Mouse (Mus musculus) lung, embryonic 15.5 days (tissue): ENCODE data around the gene Peli3. TPM values are rescaled to one million over a fixed set of nuclear protein-coding genes. Genes with fewer than 3 reads are reported as not detected.

Experiments
- ATAC-seq: fragments of 200-750 bp; cut with Nextera tagmentation; 2 replicates; pipeline ENCODE4 v1.8.0; 2017; ENCODE audit warnings: moderate number of reproducible peaks, borderline replicate concordance; ENCODE audit not compliant: low FRiP score, low TSS enrichment; ENCODE audit errors: extremely low read depth
- H3K27ac ChIP-seq: fragments of 300-500 bp; sonication (generic); 2 replicates; pipeline ENCODE4 v1.5.1; 2015; ENCODE audit warnings: moderate library complexity, mild to moderate bottlenecking, inconsistent platforms
- H3K27me3 ChIP-seq: fragments of 300-500 bp; sonication (generic); 2 replicates; pipeline ENCODE4 v1.6.1; 2015; ENCODE audit warnings: inconsistent platforms
- H3K36me3 ChIP-seq: fragments of 300-500 bp; sonication (generic); 2 replicates; pipeline ENCODE4 v1.6.1; 2015; ENCODE audit warnings: inconsistent platforms
- H3K4me1 ChIP-seq: fragments of 300-500 bp; sonication (generic); 2 replicates; pipeline ENCODE4 v1.6.1; 2015; ENCODE audit warnings: inconsistent platforms
- H3K4me2 ChIP-seq: fragments of 300-500 bp; sonication (generic); 2 replicates; pipeline ENCODE4 v1.6.1; 2015; ENCODE audit warnings: inconsistent platforms, mild to moderate bottlenecking, moderate library complexity
- H3K4me3 ChIP-seq: fragments of 300-500 bp; sonication (generic); 2 replicates; pipeline ENCODE4 v1.5.1; 2015; ENCODE audit warnings: mild to moderate bottlenecking, inconsistent platforms
- H3K9ac ChIP-seq: fragments of 300-500 bp; sonication (generic); 2 replicates; pipeline ENCODE4 v1.6.1; 2015; ENCODE audit warnings: inconsistent platforms
- H3K9me3 ChIP-seq: fragments of 300-500 bp; sonication (generic); 2 replicates; pipeline ENCODE4 v1.6.1; 2016; ENCODE audit warnings: inconsistent platforms
- WGBS: fragments of 180-500 bp; shearing (Covaris S2); methylation state at CpG from one replicate; pipeline ENCODE4 v1.1.7; 2015; 5-methylcytosine and 5-hydroxymethylcytosine counted together
- polyA plus RNA-seq: library from polyadenylated mRNA; unstranded; fragments of >200 nt; fragmentation: Nextera tagmentation; extraction: Ambion mirVana; gene quantifications from 2 replicates; pipeline ENCODE4 v1.2.1, GENCODE M21; 2015

The Peli3 gene
- polyA plus RNA-seq, 1 experiment from 2014 or later: 2.0 TPM

DNA sequence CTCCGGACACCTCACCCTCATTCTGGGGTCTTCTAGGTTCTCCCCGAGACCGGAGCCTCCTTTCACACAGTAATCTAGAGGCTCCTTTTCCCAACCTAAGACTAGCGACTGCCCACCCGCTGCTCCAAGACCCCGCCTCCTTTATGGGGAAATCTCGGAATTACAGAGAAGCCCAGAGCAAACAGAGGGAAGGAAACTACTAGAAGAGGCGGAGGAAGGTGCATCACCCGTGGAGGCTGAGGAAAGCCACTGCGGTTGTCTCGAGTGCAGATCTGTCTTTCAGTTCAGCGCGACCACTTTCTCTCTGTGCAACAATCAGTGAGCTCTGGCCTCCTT lies 294 bp upstream of the Peli3 start:
- Histone ChIP-seq H3K9ac (peak overlapping the region; percentile 58; the same call in 1 of the 2 replicates), H3K4me3 (peak overlapping the region; percentile 78), H3K27me3 (peaks cover 12% of the 10 kb centered on the region; the same call in 1 of the 2 replicates), H3K36me3 (no peaks in the 10 kb centered on the region), H3K9me3 (no peaks in the 10 kb centered on the region), H3K4me2 (peak overlapping the region; percentile 99), H3K4me1 (peaks cover 9% of the 10 kb centered on the region), H3K27ac (no peak overlapping the region)
- peak; percentile 28; the same call in 1 of the 2 replicates for ATAC-seq
- WGBS: 5% methylated on average over 13 of the region's 13 CpGs

DNA sequence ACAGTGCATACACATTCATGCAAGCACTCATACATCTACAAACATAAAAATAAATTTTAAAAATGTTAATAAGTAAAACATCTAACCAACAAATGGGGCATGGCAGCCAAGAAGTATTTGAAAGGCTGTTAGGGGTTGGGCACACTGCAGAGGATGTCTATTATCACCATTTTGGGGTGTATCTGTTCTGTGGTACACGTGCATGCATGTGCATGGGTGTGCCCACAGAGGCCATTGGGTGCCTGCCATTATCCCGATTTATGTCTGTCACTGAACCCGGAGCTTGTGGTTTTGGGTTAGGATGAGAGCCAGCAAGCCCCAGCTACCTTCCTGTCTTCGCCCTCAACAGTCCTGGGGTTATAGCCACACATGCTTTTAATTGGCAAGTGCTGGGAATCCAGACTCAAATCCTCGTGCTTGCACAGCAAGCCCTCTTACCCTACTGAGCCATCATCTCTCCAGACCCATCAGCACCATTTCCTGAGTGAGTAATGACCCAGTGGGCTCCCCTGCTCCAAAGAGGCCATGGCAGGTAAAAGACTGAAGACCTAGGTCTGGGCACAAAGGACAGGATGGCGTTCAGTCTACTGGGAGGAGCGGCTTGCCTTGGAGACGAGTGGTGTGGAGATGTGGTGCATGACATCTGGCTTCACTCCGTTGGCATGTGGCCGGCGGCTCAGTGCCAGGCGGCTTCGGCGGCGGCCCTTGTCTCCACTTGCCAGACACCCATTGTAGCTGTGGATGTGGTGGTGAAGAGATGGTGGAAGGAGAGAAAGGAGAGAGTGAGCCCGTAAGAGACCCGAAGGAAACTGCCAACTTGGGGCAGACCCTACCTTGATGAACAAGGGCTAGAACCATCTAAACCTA lies 5.2 kb downstream of the Peli3 start:
- no peak overlapping the region for H3K4me3 ChIP-seq
- H3K27me3 ChIP-seq: peaks cover 11% of the 10 kb centered on the region; the same call in 1 of the 2 replicates
- no peak overlapping the region for H3K4me2 ChIP-seq
- H3K4me1 ChIP-seq: peaks cover 5% of the 10 kb centered on the region
- H3K36me3 ChIP-seq: no peaks in the 10 kb centered on the region
- H3K27ac ChIP-seq: no peak overlapping the region
- H3K9ac ChIP-seq: no peak overlapping the region
- ATAC-seq: no peak
- WGBS: 78% methylated on average over 17 of the region's 17 CpGs
- no peaks in the 10 kb centered on the region for H3K9me3 ChIP-seq

GRCm38 (mm10) chr19:4936896-4937295 lies 6.0 kb downstream of the Peli3 start:
- WGBS: 67% methylated on average over 2 of the region's 2 CpGs
- Histone ChIP-seq H3K9ac (no peak overlapping the region), H3K27me3 (peaks cover 8% of the 10 kb centered on the region; the same call in 1 of the 2 replicates), H3K4me3 (no peak overlapping the region), H3K27ac (no peak overlapping the region), H3K36me3 (no peaks in the 10 kb centered on the region), H3K9me3 (no peaks in the 10 kb centered on the region), H3K4me2 (no peak overlapping the region), H3K4me1 (no peaks in the 10 kb centered on the region)
- ATAC-seq: no peak

GRCm38 (mm10) chr19:4928781-4929180 lies 14.1 kb downstream of the Peli3 start:
- Histone ChIP-seq H3K27ac (peak overlapping the region; percentile 74), H3K4me3 (peak overlapping the region; percentile 76), H3K36me3 (no peaks in the 10 kb centered on the region; the same call in 1 of the 2 replicates), H3K9me3 (no peaks in the 10 kb centered on the region), H3K9ac (peak overlapping the region; percentile 63), H3K27me3 (no peaks in the 10 kb centered on the region), H3K4me1 (peaks cover 15% of the 10 kb centered on the region), H3K4me2 (peak overlapping the region; percentile 74)
- ATAC-seq: 0 out of 2 replicates have a peak, but pooled peaks have one; percentile 1
- 60% methylated on average over 5 of the region's 5 CpGs for WGBS

DNA sequence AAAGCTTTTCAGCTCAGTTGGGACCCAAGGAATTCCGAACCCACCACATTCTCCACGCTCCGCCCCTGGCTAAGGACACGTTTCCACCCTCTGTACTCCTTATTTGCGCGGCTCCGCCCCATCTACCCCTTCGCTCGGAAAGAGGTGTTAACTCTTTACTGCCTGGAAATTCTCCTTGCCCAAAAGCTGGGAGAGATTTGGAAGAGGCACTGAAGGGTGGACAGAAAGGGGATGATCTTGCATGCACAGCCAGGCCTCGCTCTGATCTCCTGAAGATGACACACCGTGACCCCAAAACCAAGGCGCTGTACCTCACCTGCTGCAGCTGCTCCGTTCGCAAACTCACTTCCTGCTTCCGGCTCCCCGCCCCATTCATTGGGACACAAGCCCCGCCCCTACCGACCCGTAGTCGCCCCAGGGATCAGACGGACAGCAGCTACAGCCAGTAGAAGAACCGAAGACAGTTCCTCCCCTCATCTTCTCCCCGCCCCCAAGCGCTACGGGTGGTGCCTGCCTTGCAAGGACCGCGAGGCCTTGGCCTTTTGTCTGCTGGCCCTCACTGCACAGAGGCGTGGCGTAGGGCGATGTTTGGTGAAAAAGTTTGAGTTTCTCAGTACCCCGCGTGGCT lies 14.9 kb downstream of the Peli3 start, which contains the start of gene Dpp3:
Dpp3 (minus strand) TSS at position 384 of the 628 bp plus-strand sequence.
- Histone ChIP-seq H3K4me2 (peak within 1 kb of the TSS; percentile 74), H3K9me3 (no peaks in the 10 kb centered on the region), H3K36me3 (peaks cover 7% of the 10 kb centered on the region), H3K4me1 (peaks cover 15% of the 10 kb centered on the region), H3K27me3 (no peaks in the 10 kb centered on the region), H3K27ac (peak within 1 kb of the TSS; percentile 74), H3K9ac (peak within 1 kb of the TSS; percentile 63), H3K4me3 (peak within 1 kb of the TSS; percentile 76)
- peak; percentile 99 for ATAC-seq
- under 1% methylated on average over 32 of the region's 32 CpGs for WGBS

- no peaks in the 10 kb centered on the region for H3K27me3 ChIP-seq
- H3K36me3 ChIP-seq: peaks cover 32% of the 10 kb centered on the region
- H3K4me1 ChIP-seq: peaks cover 15% of the 10 kb centered on the region
- no peak overlapping the region for H3K9ac ChIP-seq
- H3K27ac ChIP-seq: no peak overlapping the region
- ATAC-seq: no peak
- no peaks in the 10 kb centered on the region for H3K9me3 ChIP-seq
- no peak overlapping the region for H3K4me2 ChIP-seq
- H3K4me3 ChIP-seq: no peak overlapping the region
- WGBS: 96% methylated on average over 11 of the region's 11 CpGs
These were observed 17.6 kb downstream of the Peli3 start for GRCm38 (mm10) chr19:4925121-4925860.

DNA sequence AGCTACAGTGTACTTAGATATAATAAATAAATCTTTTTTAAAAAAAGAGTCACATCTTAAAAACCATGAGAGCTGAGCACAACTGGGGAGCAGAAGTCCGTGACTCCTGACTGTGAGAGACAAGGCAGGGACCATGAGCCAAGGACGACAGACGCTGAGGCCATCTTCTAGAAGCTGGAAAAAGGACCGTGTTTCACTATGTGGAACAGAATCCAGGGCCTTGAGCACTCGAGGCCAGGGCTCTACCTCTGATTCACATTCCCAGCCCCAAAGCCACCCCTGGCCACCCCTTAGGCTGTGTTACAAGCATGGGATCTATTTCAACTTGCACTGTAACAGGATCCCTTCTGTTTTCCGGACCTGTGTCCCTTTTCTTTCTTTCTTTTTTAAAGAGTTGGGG lies 23.3 kb downstream of the Peli3 start:
- H3K9me3 ChIP-seq: no peaks in the 10 kb centered on the region
- no peaks in the 10 kb centered on the region for H3K27me3 ChIP-seq
- no peak overlapping the region for H3K9ac ChIP-seq
- ATAC-seq: no peak
- H3K4me2 ChIP-seq: no peak overlapping the region
- H3K4me3 ChIP-seq: no peak overlapping the region
- H3K36me3 ChIP-seq: peaks cover 84% of the 10 kb centered on the region
- H3K4me1 ChIP-seq: no peaks in the 10 kb centered on the region
- no peak overlapping the region for H3K27ac ChIP-seq
- 80% methylated on average over 6 of the region's 6 CpGs for WGBS

- 74% methylated on average over 10 of the region's 10 CpGs for WGBS
- Histone ChIP-seq H3K4me3 (no peak overlapping the region), H3K27me3 (no peaks in the 10 kb centered on the region), H3K27ac (no peak overlapping the region), H3K4me2 (no peak overlapping the region), H3K9ac (no peak overlapping the region), H3K4me1 (no peaks in the 10 kb centered on the region), H3K36me3 (peaks cover 91% of the 10 kb centered on the region), H3K9me3 (no peaks in the 10 kb centered on the region)
- ATAC-seq: no peak
These were observed 26.1 kb downstream of the Peli3 start for GRCm38 (mm10) chr19:4916827-4917226.

- H3K4me3 ChIP-seq: no peak overlapping the region
- H3K4me1 ChIP-seq: no peaks in the 10 kb centered on the region
- no peak overlapping the region for H3K9ac ChIP-seq
- H3K36me3 ChIP-seq: peaks cover 87% of the 10 kb centered on the region
- no peak overlapping the region for H3K27ac ChIP-seq
- no peaks in the 10 kb centered on the region for H3K27me3 ChIP-seq
- ATAC-seq: no peak
- H3K9me3 ChIP-seq: no peaks in the 10 kb centered on the region
- no peak overlapping the region for H3K4me2 ChIP-seq
- WGBS: 89% methylated on average over 15 of the region's 15 CpGs
These were observed 26.9 kb downstream of the Peli3 start for GRCm38 (mm10) chr19:4915924-4916603.

GRCm38 (mm10) chr19:4909376-4909775 lies 33.6 kb downstream of the Peli3 start:
- 88% methylated on average over 7 of the region's 7 CpGs for WGBS
- no peak overlapping the region for H3K4me2 ChIP-seq
- peaks cover 59% of the 10 kb centered on the region for H3K36me3 ChIP-seq
- no peaks in the 10 kb centered on the region for H3K27me3 ChIP-seq
- no peaks in the 10 kb centered on the region for H3K9me3 ChIP-seq
- no peak overlapping the region for H3K9ac ChIP-seq
- H3K4me3 ChIP-seq: no peak overlapping the region
- H3K27ac ChIP-seq: no peak overlapping the region
- no peak for ATAC-seq
- H3K4me1 ChIP-seq: peaks cover 9% of the 10 kb centered on the region

DNA sequence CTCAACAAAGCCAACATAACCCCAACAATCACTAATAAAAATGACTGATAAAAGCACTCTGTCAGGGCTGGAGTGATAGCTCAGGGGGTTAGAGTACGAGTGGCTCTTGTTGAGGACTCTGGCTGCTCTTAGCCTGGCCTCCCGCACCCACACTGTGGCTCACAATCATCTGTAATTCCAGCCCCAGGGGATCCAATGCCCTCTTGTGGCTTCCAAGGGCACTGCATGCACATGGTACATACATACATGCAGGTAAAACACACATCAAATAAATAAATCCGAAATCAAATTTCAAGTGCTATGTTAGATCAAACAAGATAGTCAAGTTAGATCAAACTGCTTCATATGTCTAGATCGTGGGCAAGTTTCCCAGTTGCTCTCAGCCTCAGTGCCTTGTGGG lies 34.8 kb downstream of the Peli3 start:
- Histone ChIP-seq H3K27me3 (no peaks in the 10 kb centered on the region), H3K9me3 (no peaks in the 10 kb centered on the region), H3K27ac (no peak overlapping the region), H3K4me1 (peaks cover 9% of the 10 kb centered on the region), H3K4me3 (no peak overlapping the region), H3K4me2 (no peak overlapping the region), H3K9ac (no peak overlapping the region), H3K36me3 (peaks cover 47% of the 10 kb centered on the region)
- 78% methylated on average over 4 of the region's 4 CpGs for WGBS
- no peak for ATAC-seq
